Mouse (Mus musculus) ZHBTc4 (cell line): ENCODE data around the gene Magi2.

ENCODE experiments used
- DNase-seq: peaks from one replicate; pipeline ENCODE4 v3.0.0-alpha.2; 2011; ENCODE audit warnings: low read depth, low spot score

Gene Magi2

GRCm38 (mm10) chr5:20598196-20598595, 1371.4 kb downstream of the Magi2 start:
- DNase-seq: peak; percentile 62

- peak; percentile 37 for DNase-seq
Measured at GRCm38 (mm10) chr5:20603756-20604469, 1377.1 kb downstream of the Magi2 start.

GRCm38 (mm10) chr5:20606497-20606896, 1379.7 kb downstream of the Magi2 start:
- no peak for DNase-seq

- no peak for DNase-seq
Measured at GRCm38 (mm10) chr5:20607503-20607902, 1380.7 kb downstream of the Magi2 start.

- DNase-seq: no peak
Measured at GRCm38 (mm10) chr5:20609206-20609935, 1382.5 kb downstream of the Magi2 start.

- DNase-seq: no peak
Measured at GRCm38 (mm10) chr5:20610640-20611039, 1383.8 kb downstream of the Magi2 start.

- DNase-seq: no peak
Measured at GRCm38 (mm10) chr5:20612616-20613015, 1385.8 kb downstream of the Magi2 start.

GRCm38 (mm10) chr5:20614891-20615290, 1388.1 kb downstream of the Magi2 start:
- no peak for DNase-seq

GRCm38 (mm10) chr5:20620596-20621511, 1394.0 kb downstream of the Magi2 start:
- no peak for DNase-seq

- no peak for DNase-seq
Measured at GRCm38 (mm10) chr5:20622417-20622816, 1395.6 kb downstream of the Magi2 start.

- DNase-seq: no peak
Measured at GRCm38 (mm10) chr5:20622837-20623573, 1396.2 kb downstream of the Magi2 start.

GRCm38 (mm10) chr5:20625117-20625516, 1398.3 kb downstream of the Magi2 start:
- no peak for DNase-seq

- peak; percentile 35 for DNase-seq
Measured at GRCm38 (mm10) chr5:20628954-20629601, 1402.2 kb downstream of the Magi2 start.

- no peak for DNase-seq
Measured at GRCm38 (mm10) chr5:20634046-20634769, 1407.4 kb downstream of the Magi2 start.

GRCm38 (mm10) chr5:20634822-20635221, 1408.0 kb downstream of the Magi2 start:
- DNase-seq: no peak

GRCm38 (mm10) chr5:20637300-20637989, 1410.6 kb downstream of the Magi2 start:
- no peak for DNase-seq

- no peak for DNase-seq
Measured at GRCm38 (mm10) chr5:20642196-20642595, 1415.4 kb downstream of the Magi2 start.

GRCm38 (mm10) chr5:20643741-20644140, 1416.9 kb downstream of the Magi2 start:
- DNase-seq: no peak

- DNase-seq: no peak
Measured at GRCm38 (mm10) chr5:20646947-20647346, 1420.1 kb downstream of the Magi2 start.
